Mouse (Mus musculus) E14TG2a.4 (cell line): Measurements from ENCODE around the gene H2-T22.
"Not testable (repeated sequence)": the region's sequence is repeated elsewhere in the genome, so short reads cannot be mapped to it uniquely, and the experiment has no call there.

ENCODE experiments used
- CTCF ChIP-seq: conservative IDR thresholded peaks from 2 replicates; pipeline ENCODE4 v1.5.1; 2014; ENCODE audit warnings: low read length
- NANOG ChIP-seq: IDR thresholded peaks from 2 replicates; pipeline ENCODE4 v1.6.1; 2014; ENCODE audit warnings: borderline replicate concordance, low read length, mixed read lengths
- POU5F1 ChIP-seq: IDR thresholded peaks from 2 replicates; pipeline ENCODE4 v1.6.1; 2014; ENCODE audit warnings: low read length, borderline replicate concordance

- TF ChIP-seq CTCF, NANOG, POU5F1: not testable (repeated sequence)
Observed at GRCm38 (mm10) chr17:36081901-36082300, 39.4 kb upstream of the H2-T22 start.
